Mouse (Mus musculus): ENCODE data around the gene Glb1l3.

GRCm38 (mm10) chr9:26860751-26861150, at the start of gene Glb1l3:
- TF ChIP-seq POLR2A (IDR thresholded peaks at IDR 0.05; ENCODE audit: low read depth, low read length): no peak
- TF ChIP-seq CTCF (conservative IDR thresholded peaks at IDR 0.05; ENCODE audit: insufficient read depth, insufficient read length, low read depth, low read length): no peak
